Mouse (Mus musculus): ENCODE data around the gene Apol7a. TPM values are rescaled to one million over a fixed set of nuclear protein-coding genes. Genes with fewer than 3 reads are reported as not detected.
"Not testable (repeated sequence)": the region's sequence is repeated elsewhere in the genome, so short reads cannot be mapped to it uniquely, and the experiment has no call there.

Gene Apol7a
- polyA plus RNA-seq, 1 experiment from 2014 or later: not detected

DNA sequence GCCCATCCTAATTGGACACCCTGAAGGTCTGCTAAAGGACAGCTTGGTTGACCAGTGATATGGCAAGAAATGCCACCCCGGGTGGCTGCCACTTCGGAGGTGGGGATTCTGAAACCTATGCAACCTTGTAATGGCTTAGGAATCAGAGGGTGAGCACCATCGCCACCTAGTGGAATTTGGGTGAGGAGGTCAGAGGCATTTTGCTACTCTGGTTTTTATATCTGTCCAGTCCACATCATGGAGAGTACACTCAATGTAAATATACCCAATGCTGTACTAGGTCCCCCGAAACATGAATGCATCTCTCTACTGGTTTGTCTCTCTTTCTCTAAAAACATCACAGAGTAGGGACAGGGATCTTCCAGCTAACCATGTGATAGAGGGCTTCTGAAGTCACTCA, 13.8 kb upstream of the Apol7a start:
- H3K4me2 ChIP-seq (replicated peaks; ENCODE audit: low read depth, low read length); H3K9ac ChIP-seq (ENCODE audit: low read depth, low read length); H3K4me1 ChIP-seq (replicated peaks; ENCODE audit: control insufficient read depth, insufficient read depth, low read length); H3K4me3 ChIP-seq (ENCODE audit: low read depth, low read length); H3K36me3 ChIP-seq (ENCODE audit: control insufficient read depth, insufficient read depth, low read length); H3K9me3 ChIP-seq (ENCODE audit: control insufficient read depth, low read length); H3K27ac ChIP-seq (ENCODE audit: low read depth, low read length); ATAC-seq (ENCODE audit: low FRiP score); H3K27me3 ChIP-seq (ENCODE audit: control insufficient read depth, insufficient read depth, low read length): not testable (repeated sequence)
- DNase-seq (ENCODE audit: low spot score): peak; percentile 4
- 41% methylated on average over 4 of the region's 4 CpGs for WGBS

DNA sequence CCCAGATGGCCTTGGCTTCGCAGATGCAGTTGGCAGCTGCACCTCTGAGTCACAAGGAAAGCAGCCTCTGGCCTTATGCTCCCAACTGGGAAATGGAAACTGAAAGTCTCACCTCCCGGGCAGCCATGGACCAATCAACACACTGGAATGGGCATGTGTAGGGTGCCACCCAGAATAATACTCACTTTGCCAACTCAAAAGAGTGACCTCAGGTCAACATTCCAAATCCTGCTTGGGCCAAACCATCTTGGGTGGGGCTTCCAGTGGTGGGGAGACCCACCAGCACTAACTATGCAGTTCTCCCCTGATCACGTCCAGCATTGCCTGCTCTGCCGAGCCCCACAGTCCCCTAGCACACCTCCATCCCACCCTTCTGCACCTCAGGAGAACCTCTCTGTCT, 12.1 kb upstream of the Apol7a start, which contains the start of gene Apol9a:
TSS of gene Apol9a (minus strand) at position 101 of the 400 bp plus-strand sequence.
- not testable (repeated sequence) for ATAC-seq (ENCODE audit: low FRiP score); H3K4me1 ChIP-seq (replicated peaks; ENCODE audit: control insufficient read depth, insufficient read depth, low read length); H3K36me3 ChIP-seq (ENCODE audit: control insufficient read depth, insufficient read depth, low read length); H3K4me2 ChIP-seq (replicated peaks; ENCODE audit: low read depth, low read length); H3K27me3 ChIP-seq (ENCODE audit: control insufficient read depth, insufficient read depth, low read length); H3K27ac ChIP-seq (ENCODE audit: low read depth, low read length); H3K4me3 ChIP-seq (ENCODE audit: low read depth, low read length); DNase-seq (ENCODE audit: low spot score); H3K9ac ChIP-seq (ENCODE audit: low read depth, low read length); H3K9me3 ChIP-seq (ENCODE audit: control insufficient read depth, low read length)
- WGBS: 86% methylated on average over 1 of the region's 4 CpGs

DNA sequence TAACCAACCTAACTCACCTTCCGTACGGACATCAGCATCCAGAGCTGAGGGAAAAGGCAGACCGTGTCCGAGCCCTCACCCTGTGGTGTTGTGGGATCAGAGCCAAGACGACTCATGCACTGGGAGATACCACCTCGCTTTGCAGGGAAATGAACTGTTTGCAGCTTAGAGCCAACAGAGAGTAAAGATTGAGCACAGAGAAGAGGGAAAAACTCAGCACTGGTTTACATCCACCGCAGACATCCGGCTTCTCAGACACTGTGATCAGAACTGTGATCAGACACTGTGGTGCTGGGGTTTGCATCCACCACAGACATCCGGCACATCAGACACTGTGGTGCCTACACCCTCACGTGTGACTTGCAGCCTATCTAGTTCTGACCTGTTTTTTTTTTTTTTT, 7.5 kb upstream of the Apol7a start:
- not testable (repeated sequence) for H3K36me3 ChIP-seq (ENCODE audit: control insufficient read depth, insufficient read depth, low read length); H3K4me3 ChIP-seq (ENCODE audit: low read depth, low read length); ATAC-seq (ENCODE audit: low FRiP score); H3K27me3 ChIP-seq (ENCODE audit: control insufficient read depth, insufficient read depth, low read length); H3K9ac ChIP-seq (ENCODE audit: low read depth, low read length); H3K9me3 ChIP-seq (ENCODE audit: control insufficient read depth, low read length); H3K27ac ChIP-seq (ENCODE audit: low read depth, low read length); H3K4me1 ChIP-seq (replicated peaks; ENCODE audit: control insufficient read depth, insufficient read depth, low read length); H3K4me2 ChIP-seq (replicated peaks; ENCODE audit: low read depth, low read length); DNase-seq (ENCODE audit: low spot score)
- 91% methylated on average over 10 of the region's 10 CpGs for WGBS

DNA sequence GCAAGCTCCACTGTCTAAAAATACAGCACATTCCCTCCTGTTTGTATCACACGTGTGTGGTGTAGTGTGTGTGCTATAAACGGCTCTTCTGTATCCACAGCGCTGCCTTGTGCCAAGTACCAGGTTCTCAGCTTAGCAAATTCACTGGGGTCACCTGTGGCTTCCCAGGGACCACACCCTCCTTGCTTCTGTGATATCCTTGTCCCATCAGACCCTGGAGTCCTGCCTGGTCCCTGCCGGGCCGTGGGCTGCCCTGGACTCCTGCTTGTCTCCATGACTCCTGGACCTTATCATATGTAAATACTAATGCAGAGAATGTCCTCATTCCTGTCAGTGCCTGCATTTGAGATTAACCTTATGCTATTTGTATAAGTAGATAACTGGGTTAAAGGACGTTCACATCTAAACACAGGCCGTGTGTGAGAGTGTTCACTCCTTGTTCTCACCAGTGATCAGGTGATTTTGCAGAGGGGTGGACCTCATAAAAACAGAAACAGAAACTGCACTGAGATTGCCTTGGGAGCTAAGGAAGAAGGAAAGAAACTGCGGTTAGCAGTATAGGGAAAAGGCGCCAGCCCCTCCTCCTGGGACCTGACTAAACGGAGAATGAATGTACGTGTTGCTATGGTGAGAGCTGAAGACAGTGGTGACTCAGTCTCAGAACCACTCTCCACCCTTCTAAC, 1.3 kb downstream of the Apol7a start:
- DNase-seq (ENCODE audit: low spot score); H3K27ac ChIP-seq (ENCODE audit: low read depth, low read length); H3K9me3 ChIP-seq (ENCODE audit: control insufficient read depth, low read length); H3K4me3 ChIP-seq (ENCODE audit: low read depth, low read length); H3K4me2 ChIP-seq (replicated peaks; ENCODE audit: low read depth, low read length); H3K27me3 ChIP-seq (ENCODE audit: control insufficient read depth, insufficient read depth, low read length); H3K9ac ChIP-seq (ENCODE audit: low read depth, low read length); H3K36me3 ChIP-seq (ENCODE audit: control insufficient read depth, insufficient read depth, low read length); H3K4me1 ChIP-seq (replicated peaks; ENCODE audit: control insufficient read depth, insufficient read depth, low read length); ATAC-seq (ENCODE audit: low FRiP score): not testable (repeated sequence)
- 85% methylated on average over 11 of the region's 11 CpGs for WGBS

DNA sequence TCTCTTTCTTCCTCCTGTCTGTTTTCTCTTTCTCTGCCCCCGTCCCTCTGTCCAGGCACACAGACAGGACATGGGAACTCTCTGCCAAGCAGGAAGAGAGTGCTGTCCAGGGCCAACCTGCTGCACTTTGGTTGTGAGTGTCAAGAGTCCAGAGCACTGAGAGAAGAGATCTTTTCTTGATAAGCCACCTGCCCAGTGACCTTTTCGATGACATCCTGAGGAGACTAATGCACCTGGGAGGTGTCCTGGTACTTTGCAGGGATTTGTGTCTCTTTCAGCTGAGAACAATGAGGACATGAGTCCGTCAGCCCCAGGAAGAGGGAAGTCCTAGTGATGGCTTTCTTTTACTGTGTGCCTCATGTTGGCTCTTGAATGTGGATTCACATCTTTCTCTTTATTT, 5.1 kb downstream of the Apol7a start:
- not testable (repeated sequence) for H3K36me3 ChIP-seq (ENCODE audit: control insufficient read depth, insufficient read depth, low read length); H3K27ac ChIP-seq (ENCODE audit: low read depth, low read length); H3K4me2 ChIP-seq (replicated peaks; ENCODE audit: low read depth, low read length); H3K9ac ChIP-seq (ENCODE audit: low read depth, low read length); H3K27me3 ChIP-seq (ENCODE audit: control insufficient read depth, insufficient read depth, low read length); H3K4me1 ChIP-seq (replicated peaks; ENCODE audit: control insufficient read depth, insufficient read depth, low read length); ATAC-seq (ENCODE audit: low FRiP score); H3K4me3 ChIP-seq (ENCODE audit: low read depth, low read length); H3K9me3 ChIP-seq (ENCODE audit: control insufficient read depth, low read length); DNase-seq (ENCODE audit: low spot score)
- 64% methylated on average over 3 of the region's 3 CpGs for WGBS

DNA sequence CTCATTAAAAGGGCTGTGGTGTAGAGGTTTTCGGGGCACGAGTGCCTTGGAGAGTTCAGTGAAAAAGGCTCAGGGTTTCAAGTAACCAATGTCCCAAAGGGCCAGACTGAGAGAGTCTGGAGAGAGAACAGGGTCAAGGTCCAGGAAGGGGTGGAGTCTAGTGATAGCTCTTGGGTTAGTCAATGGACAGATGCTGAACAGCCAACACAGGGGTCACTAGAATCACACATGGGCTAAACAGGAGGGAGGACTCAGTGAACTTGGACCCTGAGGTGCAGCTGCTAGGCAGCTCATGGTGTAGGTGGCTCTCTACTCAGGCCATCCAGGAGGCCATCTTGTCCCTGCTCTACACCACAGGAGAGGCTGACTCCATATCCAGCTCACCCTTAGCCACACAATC, 11.4 kb downstream of the Apol7a start:
- 91% methylated on average over 2 of the region's 2 CpGs for WGBS
- Histone ChIP-seq H3K27me3 (ENCODE audit: control insufficient read depth, insufficient read depth, low read length) (no peaks in the 10 kb centered on the region), H3K27ac (ENCODE audit: low read depth, low read length) (no peak overlapping the region), H3K4me3 (ENCODE audit: low read depth, low read length) (no peak overlapping the region), H3K9ac (ENCODE audit: low read depth, low read length) (no peak overlapping the region), H3K9me3 (ENCODE audit: control insufficient read depth, low read length) (no peaks in the 10 kb centered on the region), H3K4me1 (replicated peaks; ENCODE audit: control insufficient read depth, insufficient read depth, low read length) (no peaks in the 10 kb centered on the region), H3K36me3 (ENCODE audit: control insufficient read depth, insufficient read depth, low read length) (no peaks in the 10 kb centered on the region), H3K4me2 (replicated peaks; ENCODE audit: low read depth, low read length) (no peak overlapping the region)
- ATAC-seq (ENCODE audit: low FRiP score): no peak
- no peak for DNase-seq (ENCODE audit: low spot score)

DNA sequence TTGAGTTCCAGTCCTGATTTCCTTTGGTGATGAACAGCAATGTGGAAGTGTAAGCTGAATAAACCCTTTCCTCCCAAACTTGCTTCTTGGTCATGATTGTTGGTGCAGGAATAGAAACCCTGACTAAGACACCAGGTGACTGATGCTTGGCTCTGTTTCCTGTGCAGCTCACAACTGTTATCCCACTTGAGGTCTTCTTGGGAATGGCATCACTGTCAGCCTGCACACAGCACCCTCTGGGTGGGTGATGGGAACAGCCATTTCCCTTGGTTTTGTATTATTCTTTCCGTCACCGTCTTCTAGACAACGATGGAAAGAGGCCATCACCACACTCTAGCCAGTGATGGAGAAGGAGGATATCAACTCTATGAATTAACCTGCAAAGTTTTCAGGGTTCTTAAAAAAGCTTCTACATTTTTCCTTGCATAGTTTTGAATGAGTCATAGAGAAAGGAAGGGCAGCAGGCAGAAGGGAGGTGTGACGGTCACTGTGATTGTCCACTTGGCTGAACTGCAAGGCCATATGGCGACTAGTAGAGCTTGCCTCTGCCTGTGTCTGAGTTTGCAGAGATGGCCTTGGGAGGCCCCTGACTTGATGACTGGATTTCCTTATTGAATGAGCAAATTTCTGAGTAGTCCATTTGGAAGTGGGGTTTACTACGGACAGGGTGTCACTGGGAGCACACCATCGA, 14.4 kb downstream of the Apol7a start:
- DNase-seq (ENCODE audit: low spot score): no peak
- ATAC-seq (ENCODE audit: low FRiP score): no peak
- Histone ChIP-seq H3K4me2 (replicated peaks; ENCODE audit: low read depth, low read length) (no peak overlapping the region), H3K36me3 (ENCODE audit: control insufficient read depth, insufficient read depth, low read length) (no peaks in the 10 kb centered on the region), H3K27me3 (ENCODE audit: control insufficient read depth, insufficient read depth, low read length) (no peaks in the 10 kb centered on the region), H3K27ac (ENCODE audit: low read depth, low read length) (no peak overlapping the region), H3K9me3 (ENCODE audit: control insufficient read depth, low read length) (no peaks in the 10 kb centered on the region), H3K4me3 (ENCODE audit: low read depth, low read length) (no peak overlapping the region), H3K9ac (ENCODE audit: low read depth, low read length) (no peak overlapping the region), H3K4me1 (replicated peaks; ENCODE audit: control insufficient read depth, insufficient read depth, low read length) (no peaks in the 10 kb centered on the region)
- WGBS: 94% methylated on average over 7 of the region's 7 CpGs

DNA sequence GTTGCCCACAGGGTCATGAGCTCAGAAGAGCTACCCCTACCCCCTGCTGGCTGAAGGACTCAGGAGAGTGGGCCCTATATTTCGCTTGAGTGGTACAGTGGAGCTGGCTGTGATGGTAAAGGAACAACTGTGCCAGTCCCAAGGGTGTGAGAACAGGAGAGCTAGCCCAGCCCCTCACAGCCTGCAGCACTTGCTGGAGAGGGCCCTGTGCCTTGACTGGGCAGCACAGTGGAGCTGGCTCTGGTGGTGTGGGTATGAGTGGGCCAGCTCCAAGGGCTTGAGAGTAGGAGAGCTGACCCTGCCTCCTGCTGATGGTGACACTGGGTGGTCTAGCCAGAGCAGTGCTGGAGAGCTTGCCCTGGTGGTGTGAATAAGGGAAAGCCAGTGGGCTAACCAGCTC, 16.0 kb downstream of the Apol7a start:
- H3K9ac ChIP-seq (ENCODE audit: low read depth, low read length): no peak overlapping the region
- 73% methylated on average over 1 of the region's 1 CpGs for WGBS
- H3K4me2 ChIP-seq (replicated peaks; ENCODE audit: low read depth, low read length): no peak overlapping the region
- H3K27ac ChIP-seq (ENCODE audit: low read depth, low read length): no peak overlapping the region
- ATAC-seq (ENCODE audit: low FRiP score) (no peak), DNase-seq (ENCODE audit: low spot score) (no peak)
- H3K36me3 ChIP-seq (ENCODE audit: control insufficient read depth, insufficient read depth, low read length): no peaks in the 10 kb centered on the region
- H3K9me3 ChIP-seq (ENCODE audit: control insufficient read depth, low read length): no peaks in the 10 kb centered on the region
- no peak overlapping the region for H3K4me3 ChIP-seq (ENCODE audit: low read depth, low read length)
- H3K4me1 ChIP-seq (replicated peaks; ENCODE audit: control insufficient read depth, insufficient read depth, low read length): no peaks in the 10 kb centered on the region
- no peaks in the 10 kb centered on the region for H3K27me3 ChIP-seq (ENCODE audit: control insufficient read depth, insufficient read depth, low read length)

DNA sequence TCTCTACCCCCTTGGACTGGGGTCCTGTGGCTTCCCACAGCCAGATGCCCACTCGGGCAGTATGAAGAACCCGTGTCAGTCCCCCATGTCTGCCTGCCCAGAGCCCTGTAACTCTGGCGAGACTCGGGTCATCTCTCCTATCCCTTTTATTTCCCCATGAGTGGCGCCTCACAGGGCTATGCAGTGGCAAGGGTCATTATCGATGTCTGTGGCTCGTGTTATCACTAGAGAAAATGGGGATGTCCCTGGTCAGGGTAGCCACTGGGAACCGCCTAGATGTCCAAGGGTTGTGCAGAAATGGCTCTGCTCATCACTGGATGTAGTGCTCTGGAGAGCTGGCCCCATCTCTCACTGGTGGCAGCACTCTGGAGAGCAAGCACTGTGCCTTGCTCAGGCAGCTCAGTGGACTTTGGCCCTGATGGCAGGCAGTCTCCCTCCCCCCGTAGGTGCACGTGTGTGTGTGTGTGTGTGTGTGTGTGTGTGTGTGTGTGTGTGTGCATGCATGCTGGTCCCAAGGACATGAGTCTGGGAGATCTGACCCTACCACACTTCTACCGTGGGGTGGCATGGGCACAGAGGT, 16.5 kb downstream of the Apol7a start:
- DNase-seq (ENCODE audit: low spot score) (no peak), ATAC-seq (ENCODE audit: low FRiP score) (no peak)
- Histone ChIP-seq H3K4me1 (replicated peaks; ENCODE audit: control insufficient read depth, insufficient read depth, low read length) (no peaks in the 10 kb centered on the region), H3K4me3 (ENCODE audit: low read depth, low read length) (no peak overlapping the region), H3K36me3 (ENCODE audit: control insufficient read depth, insufficient read depth, low read length) (no peaks in the 10 kb centered on the region), H3K4me2 (replicated peaks; ENCODE audit: low read depth, low read length) (no peak overlapping the region), H3K27ac (ENCODE audit: low read depth, low read length) (no peak overlapping the region), H3K27me3 (ENCODE audit: control insufficient read depth, insufficient read depth, low read length) (no peaks in the 10 kb centered on the region), H3K9me3 (ENCODE audit: control insufficient read depth, low read length) (no peaks in the 10 kb centered on the region), H3K9ac (ENCODE audit: low read depth, low read length) (no peak overlapping the region)
- 81% methylated on average over 11 of the region's 11 CpGs for WGBS
